Mouse (Mus musculus) cortical plate, adult 2 months (tissue): Measurements from ENCODE around the gene Gprin1.
"Not testable (repeated sequence)": the region's sequence is repeated elsewhere in the genome, so short reads cannot be mapped to it uniquely, and the experiment has no call there.

Experiments used
- CTCF ChIP-seq: fragments of 200-500 bp; IDR thresholded peaks from 2 replicates; pipeline ENCODE4 v1.5.1; 2011; ENCODE audit warnings: mild to moderate bottlenecking, control low read depth, low read length; ENCODE audit not compliant: insufficient read depth; ENCODE audit errors: extremely low read depth
- POLR2A ChIP-seq: fragments of 200-500 bp; IDR thresholded peaks from 2 replicates; pipeline ENCODE4 v1.6.1; 2011; ENCODE audit warnings: mild to moderate bottlenecking, low read length, control low read depth; ENCODE audit not compliant: insufficient read depth; ENCODE audit errors: extremely low read depth

DNA sequence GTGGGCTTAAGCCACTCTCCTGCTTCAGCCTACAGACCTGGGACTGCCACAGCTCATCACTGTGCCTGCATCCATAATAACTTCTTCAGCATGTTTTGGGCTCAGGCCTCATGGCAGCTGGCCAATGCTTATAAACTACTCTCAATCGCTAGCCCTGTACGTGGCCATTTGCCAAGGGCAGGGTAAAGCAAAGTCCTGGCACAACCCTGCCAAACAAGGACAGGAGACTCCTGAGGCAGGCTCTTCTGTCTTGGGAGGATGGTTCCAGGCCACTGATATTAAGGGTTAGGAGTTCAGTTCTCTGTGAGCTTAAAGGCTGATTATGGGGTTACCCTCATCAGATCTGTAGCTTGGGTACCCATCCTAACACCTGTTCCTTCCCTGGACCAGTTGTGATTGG lies 37.9 kb upstream of the Gprin1 start:
- not testable (repeated sequence) for TF ChIP-seq POLR2A, CTCF
